Mouse (Mus musculus): ENCODE data around the gene Speer4b. TPM values are rescaled to one million over a fixed set of nuclear protein-coding genes. Genes with fewer than 3 reads are reported as not detected.

Gene Speer4b
- total and polyA plus RNA-seq, 2 experiments from 2014 or later, result 0.58 TPM; not detected in 1

GRCm38 (mm10) chr5:27481706-27482105 is 19.5 kb downstream of the Speer4b start:
- Histone ChIP-seq H3K27me3 (ENCODE audit: insufficient read depth, low read length) (no peaks in the 10 kb centered on the region), H3K4me1 (ENCODE audit: insufficient read depth, low read length) (no peaks in the 10 kb centered on the region), H3K4me2 (ENCODE audit: low read depth, low read length) (no peak overlapping the region), H3K36me3 (ENCODE audit: insufficient read depth, low read length) (no peaks in the 10 kb centered on the region), H3K9me3 (ENCODE audit: low read length) (no peaks in the 10 kb centered on the region), H3K9ac (replicated peaks; ENCODE audit: low read length) (no peak overlapping the region), H3K27ac (no peak overlapping the region), H3K4me3 (ENCODE audit: low read length) (no peak overlapping the region)
- no peak for TF ChIP-seq CTCF (IDR thresholded peaks at IDR 0.05; ENCODE audit: low read depth)
- WGBS, result 74% methylated on average over 2 of the region's 2 CpGs
- DNase-seq (ENCODE audit: low spot score), result no peak
- no peak for ATAC-seq

- H3K36me3 ChIP-seq (ENCODE audit: insufficient read depth, low read length), result no peaks in the 10 kb centered on the region
- no peak for ATAC-seq
- H3K9me3 ChIP-seq (ENCODE audit: low read length), result no peaks in the 10 kb centered on the region
- no peak for DNase-seq (ENCODE audit: low spot score)
- H3K27me3 ChIP-seq (ENCODE audit: insufficient read depth, low read length), result no peaks in the 10 kb centered on the region
- no peak overlapping the region for H3K27ac ChIP-seq
- no peak overlapping the region for H3K4me3 ChIP-seq (ENCODE audit: low read length)
- no peaks in the 10 kb centered on the region for H3K4me1 ChIP-seq (ENCODE audit: insufficient read depth, low read length)
- WGBS, result 75% methylated on average over 4 of the region's 4 CpGs
- TF ChIP-seq CTCF (IDR thresholded peaks at IDR 0.05; ENCODE audit: low read depth), result no peak
- H3K4me2 ChIP-seq (ENCODE audit: low read depth, low read length), result no peak overlapping the region
- no peak overlapping the region for H3K9ac ChIP-seq (replicated peaks; ENCODE audit: low read length)
Measured at GRCm38 (mm10) chr5:27474964-27475465, 26.2 kb downstream of the Speer4b start.

GRCm38 (mm10) chr5:27457686-27458085 is 43.6 kb downstream of the Speer4b start:
- Histone ChIP-seq H3K9me3 (ENCODE audit: low read length) (no peaks in the 10 kb centered on the region), H3K27me3 (ENCODE audit: insufficient read depth, low read length) (no peaks in the 10 kb centered on the region), H3K4me2 (ENCODE audit: low read depth, low read length) (no peak overlapping the region), H3K4me1 (ENCODE audit: insufficient read depth, low read length) (no peaks in the 10 kb centered on the region), H3K4me3 (ENCODE audit: low read length) (no peak overlapping the region), H3K9ac (replicated peaks; ENCODE audit: low read length) (no peak overlapping the region), H3K36me3 (ENCODE audit: insufficient read depth, low read length) (no peaks in the 10 kb centered on the region), H3K27ac (no peak overlapping the region)
- no peak for ATAC-seq
- no peak for DNase-seq (ENCODE audit: low spot score)
- WGBS, result 68% methylated on average over 1 of the region's 1 CpGs
- no peak for TF ChIP-seq CTCF (IDR thresholded peaks at IDR 0.05; ENCODE audit: low read depth)

- DNase-seq (ENCODE audit: low spot score) (no peak), ATAC-seq (no peak)
- Histone ChIP-seq H3K4me3 (ENCODE audit: low read length) (no peak overlapping the region), H3K4me2 (ENCODE audit: low read depth, low read length) (no peak overlapping the region), H3K9me3 (ENCODE audit: low read length) (no peaks in the 10 kb centered on the region), H3K9ac (replicated peaks; ENCODE audit: low read length) (no peak overlapping the region), H3K36me3 (ENCODE audit: insufficient read depth, low read length) (no peaks in the 10 kb centered on the region), H3K27ac (no peak overlapping the region), H3K4me1 (ENCODE audit: insufficient read depth, low read length) (no peaks in the 10 kb centered on the region), H3K27me3 (ENCODE audit: insufficient read depth, low read length) (no peaks in the 10 kb centered on the region)
- TF ChIP-seq CTCF (IDR thresholded peaks at IDR 0.05; ENCODE audit: low read depth), result no peak
- WGBS, result 39% methylated on average over 1 of the region's 1 CpGs
Measured at GRCm38 (mm10) chr5:27456981-27457380, 44.3 kb downstream of the Speer4b start.

GRCm38 (mm10) chr5:27454386-27454785 is 46.9 kb downstream of the Speer4b start:
- Histone ChIP-seq H3K4me3 (ENCODE audit: low read length) (no peak overlapping the region), H3K27me3 (ENCODE audit: insufficient read depth, low read length) (no peaks in the 10 kb centered on the region), H3K27ac (no peak overlapping the region), H3K36me3 (ENCODE audit: insufficient read depth, low read length) (no peaks in the 10 kb centered on the region), H3K4me2 (ENCODE audit: low read depth, low read length) (no peak overlapping the region), H3K9ac (replicated peaks; ENCODE audit: low read length) (no peak overlapping the region), H3K4me1 (ENCODE audit: insufficient read depth, low read length) (no peaks in the 10 kb centered on the region), H3K9me3 (ENCODE audit: low read length) (no peaks in the 10 kb centered on the region)
- TF ChIP-seq CTCF (IDR thresholded peaks at IDR 0.05; ENCODE audit: low read depth), result no peak
- DNase-seq (ENCODE audit: low spot score) (no peak), ATAC-seq (no peak)
- WGBS, result 88% methylated on average over 3 of the region's 3 CpGs

- no peaks in the 10 kb centered on the region for H3K4me1 ChIP-seq (ENCODE audit: insufficient read depth, low read length)
- DNase-seq (ENCODE audit: low spot score) (no peak), ATAC-seq (no peak)
- no peak overlapping the region for H3K27ac ChIP-seq
- WGBS, result 34% methylated on average over 3 of the region's 3 CpGs
- H3K4me2 ChIP-seq (ENCODE audit: low read depth, low read length), result no peak overlapping the region
- no peaks in the 10 kb centered on the region for H3K9me3 ChIP-seq (ENCODE audit: low read length)
- H3K9ac ChIP-seq (replicated peaks; ENCODE audit: low read length), result no peak overlapping the region
- no peaks in the 10 kb centered on the region for H3K36me3 ChIP-seq (ENCODE audit: insufficient read depth, low read length)
- no peak for TF ChIP-seq CTCF (IDR thresholded peaks at IDR 0.05; ENCODE audit: low read depth)
- no peaks in the 10 kb centered on the region for H3K27me3 ChIP-seq (ENCODE audit: insufficient read depth, low read length)
- no peak overlapping the region for H3K4me3 ChIP-seq (ENCODE audit: low read length)
Measured at GRCm38 (mm10) chr5:27453201-27453845, 47.9 kb downstream of the Speer4b start.
